Mouse (Mus musculus): ENCODE results near the gene Ccnb1.

DNA sequence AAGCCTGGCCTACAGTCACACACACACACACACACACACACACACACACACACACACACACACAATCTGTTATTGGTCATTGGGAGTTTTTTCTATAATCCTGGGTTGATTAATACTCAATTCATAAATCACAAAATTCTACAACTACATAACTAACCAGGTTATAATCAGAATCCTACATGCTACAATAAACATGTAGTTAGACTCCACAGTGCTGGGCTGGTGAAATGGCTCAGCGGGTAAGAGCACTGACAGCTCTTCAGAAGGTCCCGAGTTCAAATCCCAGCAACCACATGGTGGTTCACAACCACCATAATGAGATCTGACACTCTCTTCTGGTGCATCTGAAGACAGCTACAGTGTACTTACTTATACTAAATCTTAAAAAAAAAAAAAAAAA is 53.6 kb downstream of the Ccnb1 start:
- TF ChIP-seq CTCF (IDR thresholded peaks at IDR 0.05; ENCODE audit: control insufficient read depth, insufficient read depth, insufficient read length) (no peak), USF1 (IDR thresholded peaks at IDR 0.05; ENCODE audit: low read depth) (no peak), MAX (IDR thresholded peaks at IDR 0.05) (no peak), MYOG (IDR thresholded peaks at IDR 0.05; ENCODE audit: control insufficient read depth, extremely low read depth, insufficient read length) (no peak)
